ENCODE assay signal across 18 mouse cellular contexts in genomic region chr2:150828164-150828563, GRCm38 (mm10). TPM values are rescaled to one million over a fixed set of nuclear protein-coding genes. Genes with fewer than 3 reads are reported as not detected.
DNase-seq lines count a peak whose midpoint lies in the region; ATAC-seq and TF ChIP-seq lines count a peak whose summit lies in the region.
"Had no signal": no experiment of that assay in that cellular context is flagged by ENCODE, and none has a peak within 500 bp of the region (broad histone marks: within the 10 kb centered on the region; RNA-seq: fewer than 3 reads in every experiment).

No protein-coding gene starts in this region.

- no peaks in the 10 kb centered on the region for H3K4me1 ChIP-seq in midbrain, postnatal 0 days (ENCODE audit: insufficient read depth, low read length)
- no peaks in the 10 kb centered on the region for H3K4me1 ChIP-seq in midbrain, embryonic 10.5 days
- no peaks in the 10 kb centered on the region for H3K4me1 ChIP-seq in midbrain, embryonic 14.5 days (ENCODE audit: control insufficient read depth, insufficient read depth, low read length)
- H3K4me1 ChIP-seq: forebrain, embryonic 13.5 days; midbrain, embryonic 15.5 days; neural tube, embryonic 13.5 days had no signal

- no peak overlapping the region for H3K9ac ChIP-seq in midbrain, postnatal 0 days (replicated peaks; ENCODE audit: low read length, poor library complexity, severe bottlenecking)
- no peak overlapping the region for H3K9ac ChIP-seq in midbrain, embryonic 14.5 days (replicated peaks; ENCODE audit: low read length)
- H3K9ac ChIP-seq: forebrain, embryonic 13.5 days; hindbrain, embryonic 14.5 days; midbrain, embryonic 15.5 days; neural tube, embryonic 13.5 days had no signal

- 97% methylated on average over 3 of the region's 3 CpGs for WGBS in midbrain, postnatal 0 days
- 87% methylated on average over 3 of the region's 3 CpGs for WGBS in midbrain, embryonic 10.5 days
- 94% methylated on average over 3 of the region's 3 CpGs for WGBS in macrophage (ENCODE audit: missing documents)
- WGBS in midbrain, embryonic 14.5 days = 89% methylated on average over 3 of the region's 3 CpGs

- no peaks in the 10 kb centered on the region for H3K9me3 ChIP-seq in midbrain, postnatal 0 days (ENCODE audit: low read length)
- H3K9me3 ChIP-seq in midbrain, embryonic 10.5 days (replicated peaks) = no peaks in the 10 kb centered on the region
- H3K9me3 ChIP-seq in midbrain, embryonic 14.5 days (ENCODE audit: control insufficient read depth, low read length) = no peaks in the 10 kb centered on the region
- H3K9me3 ChIP-seq: forebrain, embryonic 13.5 days; midbrain, embryonic 15.5 days; neural tube, embryonic 13.5 days had no signal

- DNase-seq in heart, adult 11 months = peak; percentile 73
- DNase-seq in heart, postnatal 25 days (ENCODE audit: low spot score) = no peak
- DNase-seq in midbrain, postnatal 0 days (ENCODE audit: low spot score) = no peak
- DNase-seq in midbrain, embryonic 10.5 days (ENCODE audit: low spot score) = no peak
- no peak for DNase-seq in cerebellum, postnatal 10 days
- no peak for DNase-seq in cerebellum, adult 18-20 months
- DNase-seq in midbrain, embryonic 14.5 days = no peak
- DNase-seq: adrenal gland, postnatal 14 days; cerebellum, adult 8-10 months; embryo, embryonic 11 days; heart, adult 18-20 months; kidney, adult 9 months; lung, postnatal 14 days had no signal

- H3K79me2 ChIP-seq in macrophage (ENCODE audit: inconsistent target) = no peaks in the 10 kb centered on the region; the same call in 1 of the 2 replicates

- no peak overlapping the region for H3K27ac ChIP-seq in midbrain, postnatal 0 days (ENCODE audit: low read depth, low read length)
- H3K27ac ChIP-seq in midbrain, embryonic 10.5 days (replicated peaks) = no peak overlapping the region
- peak overlapping the region; percentile 99 for H3K27ac ChIP-seq in macrophage
- no peak overlapping the region for H3K27ac ChIP-seq in midbrain, embryonic 14.5 days (replicated peaks; ENCODE audit: low read depth, low read length)
- H3K27ac ChIP-seq: forebrain, embryonic 13.5 days; hindbrain, embryonic 14.5 days; midbrain, embryonic 15.5 days; neural tube, embryonic 13.5 days had no signal

- H3K27me3 ChIP-seq in midbrain, postnatal 0 days (ENCODE audit: insufficient read depth, low read length) = no peaks in the 10 kb centered on the region
- no peaks in the 10 kb centered on the region for H3K27me3 ChIP-seq in midbrain, embryonic 10.5 days (ENCODE audit: low read depth, poor library complexity, severe bottlenecking)
- no peaks in the 10 kb centered on the region for H3K27me3 ChIP-seq in midbrain, embryonic 14.5 days (ENCODE audit: control insufficient read depth, insufficient read depth, low read length)
- H3K27me3 ChIP-seq: forebrain, embryonic 13.5 days; midbrain, embryonic 15.5 days; neural tube, embryonic 13.5 days had no signal

- no peak for ATAC-seq in midbrain, postnatal 0 days (ENCODE audit: low FRiP score)
- no peak for ATAC-seq in midbrain, embryonic 14.5 days (ENCODE audit: low FRiP score, low TSS enrichment)
- ATAC-seq: forebrain, embryonic 13.5 days; midbrain, embryonic 15.5 days had no signal

- no peak overlapping the region for H3K4me3 ChIP-seq in midbrain, postnatal 0 days (ENCODE audit: low read depth, low read length)
- no peak overlapping the region for H3K4me3 ChIP-seq in midbrain, embryonic 10.5 days
- H3K4me3 ChIP-seq in macrophage (ENCODE audit: inconsistent target) = no peak overlapping the region
- no peak overlapping the region for H3K4me3 ChIP-seq in midbrain, embryonic 14.5 days (replicated peaks; ENCODE audit: low read depth, low read length)
- H3K4me3 ChIP-seq: forebrain, embryonic 13.5 days; midbrain, embryonic 15.5 days; neural tube, embryonic 13.5 days had no signal

- intact Hi-C loops in heart, postnatal 25 days (cut with DNase I) = no loop called here

- peak; percentile 32 for TF ChIP-seq CTCF in midbrain, postnatal 0 days (IDR thresholded peaks at IDR 0.05)

- H3K36me3 ChIP-seq in midbrain, postnatal 0 days (ENCODE audit: insufficient read depth, low read length) = peaks cover 82% of the 10 kb centered on the region
- peaks cover 99% of the 10 kb centered on the region for H3K36me3 ChIP-seq in midbrain, embryonic 10.5 days
- peaks cover 78% of the 10 kb centered on the region for H3K36me3 ChIP-seq in macrophage (ENCODE audit: inconsistent target)
- H3K36me3 ChIP-seq in midbrain, embryonic 14.5 days (ENCODE audit: control insufficient read depth, insufficient read depth, low read length) = peaks cover 95% of the 10 kb centered on the region

- no peak overlapping the region for H3K4me2 ChIP-seq in midbrain, postnatal 0 days (ENCODE audit: low read depth, low read length, poor library complexity, severe bottlenecking)
- no peak overlapping the region for H3K4me2 ChIP-seq in midbrain, embryonic 14.5 days (ENCODE audit: low read length)
- H3K4me2 ChIP-seq: forebrain, embryonic 13.5 days; hindbrain, embryonic 14.5 days; midbrain, embryonic 15.5 days; neural tube, embryonic 13.5 days had no signal

RNA-seq across cellular contexts. Expression of gene Pygb, which starts 41.6 kb away (rescaled TPM):
- 100 to 1,000 TPM; 444 to 470 TPM for total RNA-seq in heart, postnatal 25 days (2021)
- 228 and 281 TPM in 2 replicates for total RNA-seq in midbrain, postnatal 0 days (2014; rRNA removed)
- polyA plus RNA-seq in midbrain, postnatal 0 days (2015; fragmentation: Nextera tagmentation; extraction: Ambion mirVana) = 124 and 136 TPM in 2 replicates
- 62.7 and 67.0 TPM in 2 replicates for polyA plus RNA-seq in midbrain, embryonic 10.5 days (2016; fragmentation: Nextera tagmentation; extraction: Ambion mirVana)
- 100 to 1,000 TPM in 1 of 26 experiments, 10 to 100 TPM in 23, 1 to 10 TPM in 2; 8.1 to 108 (median 39.3) TPM for total RNA-seq in macrophage (2018; cell fraction: chromatin; rRNA removed)
- 10 to 100 TPM; 31.5 to 66.3 (median 47.1) TPM for total RNA-seq in macrophage (2018; cell fraction: cytosol; rRNA removed)
- 10 to 100 TPM; 22.2 to 83.1 (median 39.5) TPM for total RNA-seq in macrophage (2018; cell fraction: nucleus; rRNA removed)
- 44.5 to 59.8 TPM (median 50.7 TPM) in 3 replicates for polyA plus RNA-seq in macrophage (2018)
- 62.2 and 64.5 TPM in 2 replicates for polyA plus RNA-seq in midbrain, embryonic 14.5 days (2014; fragmentation: Nextera tagmentation; extraction: Ambion mirVana)
